Mouse (Mus musculus) v-Abl transformed pro-B cells (cell line): ENCODE data around the gene Apoa1.

Experiments
- in situ Hi-C, 2 experiments: fragments of 400-800 bp; cut with MboI; formaldehyde crosslinking; loops; one replicate each; pipeline ENCODE4 v1.15.1; 2025; ENCODE audit not compliant: unreplicated experiment in 2 of 2

Apoa1 gene

DNA sequence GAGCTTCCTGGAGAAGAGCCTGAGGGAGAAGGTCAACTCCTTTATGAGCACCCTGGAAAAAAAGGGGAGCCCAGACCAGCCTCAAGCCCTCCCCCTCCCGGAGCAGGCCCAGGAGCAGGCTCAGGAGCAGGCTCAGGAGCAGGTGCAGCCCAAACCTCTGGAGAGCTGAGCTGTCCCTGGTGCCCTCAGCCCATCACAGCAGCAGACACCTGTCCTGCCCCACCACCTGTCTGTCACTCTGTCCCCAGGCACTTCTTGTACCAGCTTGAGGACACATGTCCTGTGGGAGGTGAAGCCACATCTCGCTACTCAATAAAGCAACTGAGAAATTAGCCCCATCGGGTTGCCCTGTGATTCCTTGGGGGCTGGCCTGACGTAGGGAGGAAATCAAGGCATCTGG lies 14.7 kb downstream of the Apoa1 start:
- in situ Hi-C loops = loop anchor here in 1 of 2 experiments (10.0 to 25.0 kb wide), 2 partner anchors 328 to 656 kb away; no protein-coding TSS in a partner anchor

- in situ Hi-C loops = loop anchor here in 1 of 2 experiments (10.0 to 25.0 kb wide), 2 partner anchors 329 to 656 kb away; no protein-coding TSS in a partner anchor
These were observed 15.2 kb downstream of the Apoa1 start for GRCm38 (mm10) chr9:46243584-46243983.

GRCm38 (mm10) chr9:46246752-46247324 lies 18.5 kb downstream of the Apoa1 start:
- in situ Hi-C loops = loop anchor here (5.0 to 25.0 kb wide), 3 partner anchors 240 to 660 kb away; no protein-coding TSS in a partner anchor

DNA sequence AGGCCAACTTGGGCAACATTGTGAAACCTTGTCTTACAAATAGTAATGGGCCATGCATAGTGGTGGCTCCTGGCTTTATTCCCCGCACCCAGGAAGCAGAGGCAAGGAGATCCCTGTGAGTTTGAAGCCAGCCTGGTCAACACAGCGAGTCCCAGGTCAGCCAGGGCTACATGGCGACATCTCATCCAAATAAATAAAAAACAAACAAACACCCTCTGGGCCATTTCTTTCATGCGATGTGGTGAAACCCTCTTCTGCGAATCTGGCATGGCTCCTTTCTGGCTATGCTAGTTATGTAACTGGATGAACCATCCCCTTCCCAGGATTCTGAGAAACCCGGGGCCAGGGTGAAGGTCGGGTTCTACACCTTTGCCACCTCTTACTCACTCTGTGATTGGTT lies 27.8 kb downstream of the Apoa1 start:
- in situ Hi-C loops = loop anchor here in 1 of 2 experiments (10.0 to 25.0 kb wide), 2 partner anchors 671 to 844 kb away; no protein-coding TSS in a partner anchor

DNA sequence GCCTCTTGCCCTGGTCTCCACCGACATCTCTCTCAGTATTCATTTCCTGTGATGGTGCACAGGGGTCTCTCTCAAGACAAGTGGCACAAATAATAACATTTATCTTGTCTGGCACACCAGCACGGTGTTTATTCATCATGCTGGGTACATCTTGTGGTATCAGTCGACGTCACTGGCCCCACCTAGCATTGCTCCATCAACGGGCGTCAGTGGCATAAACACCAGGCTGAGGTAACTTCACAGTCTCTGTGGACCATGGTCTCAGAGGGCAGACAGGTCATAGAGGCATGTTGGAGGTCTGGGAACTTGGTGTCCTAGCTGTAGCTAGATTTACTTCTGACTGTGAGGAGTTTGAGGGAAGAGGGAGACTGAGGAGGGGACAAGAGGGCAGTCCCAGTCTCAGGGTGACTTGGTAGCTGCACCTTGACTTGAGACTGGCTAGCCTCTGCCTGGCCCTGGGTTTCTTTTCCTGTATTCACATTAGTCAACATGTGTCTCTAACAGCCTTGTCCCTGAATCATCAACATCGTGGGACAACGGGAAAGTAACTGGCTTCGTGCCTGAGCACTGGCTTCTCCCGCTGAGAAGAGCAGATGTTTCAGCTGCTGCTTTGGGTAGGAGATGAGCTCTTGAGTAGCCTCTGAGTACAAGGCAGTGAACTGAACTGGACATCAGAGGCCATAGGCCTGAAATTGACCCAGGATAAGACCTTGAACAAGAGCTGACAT lies 28.4 kb downstream of the Apoa1 start:
- in situ Hi-C loops = loop anchor here in 1 of 2 experiments (10.0 to 25.0 kb wide), 2 partner anchors 672 to 845 kb away; no protein-coding TSS in a partner anchor

- in situ Hi-C loops = loop anchor here in 1 of 2 experiments (10.0 to 25.0 kb wide), 2 partner anchors 673 to 845 kb away; no protein-coding TSS in a partner anchor
These were observed 29.2 kb downstream of the Apoa1 start for GRCm38 (mm10) chr9:46257546-46257945.

GRCm38 (mm10) chr9:46259111-46259510 lies 30.7 kb downstream of the Apoa1 start:
- in situ Hi-C loops = loop anchor here in 1 of 2 experiments (10.0 to 25.0 kb wide), 2 partner anchors 674 to 847 kb away; no protein-coding TSS in a partner anchor

DNA sequence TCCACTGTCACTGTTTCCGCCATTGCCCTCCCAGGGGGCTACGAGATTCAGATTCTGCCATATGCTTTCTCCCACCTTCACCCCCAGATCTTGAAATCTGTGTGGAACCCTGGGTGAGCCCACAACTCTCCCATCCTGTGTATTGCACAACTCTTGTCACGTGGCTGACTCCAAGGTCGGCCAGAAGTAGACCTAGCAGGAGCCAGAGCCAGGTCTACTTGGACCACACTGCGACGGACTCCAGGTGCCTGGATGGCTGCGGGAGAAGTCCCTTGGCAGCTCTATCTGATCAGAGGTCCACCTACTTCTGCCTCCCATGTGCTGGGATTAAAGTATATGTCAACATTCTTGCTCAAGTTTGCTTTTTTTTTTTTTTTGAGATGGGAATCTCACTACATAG lies 32.8 kb downstream of the Apoa1 start:
- in situ Hi-C loops = loop anchor here in 1 of 2 experiments (25.0 kb wide), 1 partner anchor 849 kb away; no protein-coding TSS in a partner anchor

- in situ Hi-C loops = loop anchor here in 1 of 2 experiments (25.0 kb wide), 1 partner anchor 856 kb away; no protein-coding TSS in a partner anchor
These were observed 40.0 kb downstream of the Apoa1 start, which contains the start of gene Apoa5 for GRCm38 (mm10) chr9:46268343-46268873. Apoa5 (plus strand) TSS chr9:46268633.

GRCm38 (mm10) chr9:46269125-46269524 lies 40.7 kb downstream of the Apoa1 start:
- in situ Hi-C loops = loop anchor here in 1 of 2 experiments (25.0 kb wide), 1 partner anchor 857 kb away; no protein-coding TSS in a partner anchor

DNA sequence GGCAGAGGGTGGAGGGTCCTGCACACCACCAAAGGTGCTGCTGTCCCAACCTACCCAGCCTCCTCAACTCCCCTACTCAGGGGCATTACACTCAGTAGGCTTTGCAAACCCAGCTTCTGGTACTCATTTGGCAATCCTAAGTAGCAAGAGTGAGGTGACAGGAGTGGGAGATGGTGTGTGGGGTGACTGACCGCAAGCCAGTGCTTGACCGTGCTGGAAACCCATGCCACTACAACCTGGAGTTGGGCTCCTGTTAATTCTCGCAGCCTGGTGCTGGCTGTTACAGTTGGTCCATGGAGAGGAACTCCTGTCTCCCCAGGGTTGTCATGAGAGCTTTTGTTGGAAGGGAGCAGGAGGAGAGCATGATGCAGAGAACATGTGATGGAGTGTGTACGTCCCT lies 42.4 kb downstream of the Apoa1 start:
- in situ Hi-C loops = loop anchor here in 1 of 2 experiments (25.0 kb wide), 1 partner anchor 858 kb away; no protein-coding TSS in a partner anchor

DNA sequence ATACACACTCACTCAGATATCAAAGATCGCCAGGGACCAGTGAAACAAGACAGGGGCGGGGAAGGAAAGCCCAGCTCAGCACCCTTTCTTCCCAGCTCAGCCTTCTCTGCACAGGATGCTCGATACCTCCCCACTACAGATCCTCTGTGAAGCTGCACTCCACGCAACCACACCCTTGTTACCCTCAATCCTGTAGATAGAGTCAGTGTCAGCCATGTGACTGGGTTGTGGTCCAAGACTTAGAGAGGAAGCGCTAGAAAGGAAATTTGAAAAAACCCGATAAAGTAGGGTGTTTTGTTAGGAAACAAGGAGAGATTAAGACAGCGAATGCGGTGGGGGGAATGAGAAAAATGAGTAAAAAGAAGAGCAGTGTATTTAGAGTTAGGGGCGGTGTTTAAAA lies 43.7 kb downstream of the Apoa1 start:
- in situ Hi-C loops = loop anchor here in 1 of 2 experiments (25.0 kb wide), 1 partner anchor 860 kb away; no protein-coding TSS in a partner anchor

GRCm38 (mm10) chr9:46272677-46273454 lies 44.5 kb downstream of the Apoa1 start, which contains the start of gene Zpr1:
Zpr1 (plus strand) TSS chr9:46273064.
- in situ Hi-C loops = loop anchor here in 1 of 2 experiments (25.0 kb wide), 1 partner anchor 861 kb away; no protein-coding TSS in a partner anchor

DNA sequence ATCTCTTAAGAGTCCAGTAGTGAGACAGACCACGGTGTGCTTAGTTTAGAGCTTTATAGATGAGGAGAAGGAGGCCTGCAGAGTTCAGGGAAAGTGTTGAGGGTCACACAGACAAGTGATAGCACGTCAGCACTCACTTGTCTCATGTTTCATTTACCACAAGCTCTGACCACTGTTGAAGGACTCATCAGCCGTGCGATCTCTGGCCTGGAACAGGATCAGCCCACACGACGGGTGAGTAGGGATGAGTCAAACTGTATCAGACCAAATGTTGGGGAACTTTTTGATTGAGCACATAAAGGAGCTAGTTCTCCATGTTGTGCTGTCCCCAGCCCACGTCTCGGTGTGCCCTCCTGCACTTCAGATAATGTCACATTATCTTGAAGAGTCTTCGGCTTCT lies 46.1 kb downstream of the Apoa1 start:
- in situ Hi-C loops = loop anchor here in 1 of 2 experiments (25.0 kb wide), 1 partner anchor 862 kb away; no protein-coding TSS in a partner anchor
